In genomic region chr11:87753255-87753654, GRCm38 (mm10) we compare ENCODE assay signal across 18 mouse cellular contexts. TPM values are rescaled to one million over a fixed set of nuclear protein-coding genes. Genes with fewer than 3 reads are reported as not detected.
A peak's percentile ranks its signal among the peaks of the same experiment; 100 is the strongest.
DNase-seq lines count a peak whose midpoint lies in the region; ATAC-seq and TF ChIP-seq lines count a peak whose summit lies in the region.
"Had no signal": no experiment of that assay in that cellular context is flagged by ENCODE, and none has a peak within 500 bp of the region (broad histone marks: within the 10 kb centered on the region; RNA-seq: fewer than 3 reads in every experiment).

No protein-coding gene starts in this region.

- ATAC-seq in hindbrain, embryonic 16.5 days, result no peak
- ATAC-seq: activated CD4-positive, CD25-positive, alpha-beta regulatory T cell, adult 4 months; forebrain, embryonic 14.5 days had no signal

- no peaks in the 10 kb centered on the region for H3K9me3 ChIP-seq in hindbrain, embryonic 10.5 days
- no peaks in the 10 kb centered on the region for H3K9me3 ChIP-seq in hindbrain, embryonic 16.5 days (ENCODE audit: control insufficient read depth, low read length)
- no peaks in the 10 kb centered on the region for H3K9me3 ChIP-seq in CH12.LX (replicated peaks; ENCODE audit: low read length)
- H3K9me3 ChIP-seq: embryonic facial prominence, embryonic 13.5 days; heart, embryonic 15.5 days; hindbrain, embryonic 15.5 days; limb, embryonic 13.5 days had no signal

- no peak for TF ChIP-seq EP300 in CH12.LX (IDR thresholded peaks at IDR 0.05; ENCODE audit: low read length)

- TF ChIP-seq CTCF in CH12.LX (conservative IDR thresholded peaks at IDR 0.05 in 1 of 2, IDR thresholded peaks at IDR 0.05 in 1 of 2; ENCODE audit: low read depth in 2 of 2, low read length in 2 of 2), result no peak

- DNase-seq in hindbrain, embryonic 10.5 days (ENCODE audit: low spot score), result no peak
- DNase-seq in CH12.LX (ENCODE audit: extremely low read depth) (no peak), liver (peak; percentile 44)
- DNase-seq in splenic B cell, adult 2 months (ENCODE audit: low read depth, low spot score), result peak; percentile 23
- DNase-seq in lung, postnatal 25 days (ENCODE audit: low spot score), result no peak
- DNase-seq in left cerebral cortex, postnatal 36 days (ENCODE audit: low spot score in 2 of 2), result no peak
- DNase-seq in right cerebral cortex, postnatal 4 days, result no peak
- DNase-seq: cerebellum, adult 11 months; gastrocnemius, postnatal 25 days; kidney, adult 9 months; right cerebral cortex, adult 18-20 months had no signal

- intact Hi-C loops in left cerebral cortex, postnatal 36 days (cut with DNase I), result no loop called here

- H3K79me2 ChIP-seq in CH12.LX (replicated peaks; ENCODE audit: control insufficient read depth, extremely low read depth, insufficient read depth, poor library complexity, severe bottlenecking), result peaks cover 34% of the 10 kb centered on the region

- H3K4me3 ChIP-seq in hindbrain, embryonic 10.5 days, result no peak overlapping the region
- no peak overlapping the region for H3K4me3 ChIP-seq in hindbrain, embryonic 16.5 days (ENCODE audit: low read length)
- peak overlapping the region in 2 of 3 experiments; percentile 16 to 81 for H3K4me3 ChIP-seq in CH12.LX (replicated peaks in 1 of 3; ENCODE audit: low read depth in 2 of 3, low read length in 2 of 3, poor library complexity in 1 of 3)
- H3K4me3 ChIP-seq: embryonic facial prominence, embryonic 13.5 days; heart, embryonic 15.5 days; hindbrain, embryonic 15.5 days; limb, embryonic 13.5 days had no signal

- 0 out of 2 replicates have a peak overlapping the region, but pooled peaks have one; percentile 12 for H3K27ac ChIP-seq in hindbrain, embryonic 10.5 days
- H3K27ac ChIP-seq in hindbrain, embryonic 16.5 days (ENCODE audit: low read depth, low read length), result no peak overlapping the region
- peak overlapping the region; percentile 95 for H3K27ac ChIP-seq in CH12.LX (ENCODE audit: insufficient read depth, low read depth)
- H3K27ac ChIP-seq: embryonic facial prominence, embryonic 13.5 days; heart, embryonic 15.5 days; hindbrain, embryonic 15.5 days; limb, embryonic 13.5 days had no signal

- TF ChIP-seq POLR2A in CH12.LX (IDR thresholded peaks at IDR 0.05; ENCODE audit: low read depth, low read length), result no peak

- WGBS in hindbrain, embryonic 10.5 days, result 86% methylated on average over 8 of the region's 8 CpGs
- 85% methylated on average over 8 of the region's 8 CpGs for WGBS in hindbrain, embryonic 16.5 days

- in situ Hi-C loops in CH12.LX (cut with MboI; ENCODE audit: low pct_ligation_motif_present, low pct_unique_long_range_greater_than_20kb, low sequenced_read_pairs), result loop anchor here (5.0 kb wide), 1 partner anchor 91 kb away; the partner anchor contains the start of gene Rnf43

- H3K27me3 ChIP-seq in hindbrain, embryonic 10.5 days (ENCODE audit: insufficient read depth, poor library complexity, severe bottlenecking), result no peaks in the 10 kb centered on the region
- H3K27me3 ChIP-seq in hindbrain, embryonic 16.5 days (replicated peaks; ENCODE audit: control insufficient read depth, insufficient read depth, low read length), result no peaks in the 10 kb centered on the region; the same call in 1 of the 2 replicates
- H3K27me3 ChIP-seq in CH12.LX (replicated peaks), result no peaks in the 10 kb centered on the region
- no peaks in the 10 kb centered on the region for H3K27me3 ChIP-seq in splenic B cell, adult 2 months (ENCODE audit: control insufficient read depth, insufficient read depth, low read length, poor library complexity, severe bottlenecking)
- H3K27me3 ChIP-seq: embryonic facial prominence, embryonic 13.5 days; hindbrain, embryonic 15.5 days had no signal

- no peaks in the 10 kb centered on the region for H3K36me3 ChIP-seq in hindbrain, embryonic 10.5 days
- H3K36me3 ChIP-seq in hindbrain, embryonic 16.5 days (ENCODE audit: control insufficient read depth, insufficient read depth, low read length), result no peaks in the 10 kb centered on the region
- peaks cover 17 to 19% of the 10 kb centered on the region in 2 experiments for H3K36me3 ChIP-seq in CH12.LX (replicated peaks in 1 of 2; ENCODE audit: control insufficient read depth in 1 of 2, insufficient read depth in 1 of 2, low read length in 1 of 2)
- peaks cover 25% of the 10 kb centered on the region for H3K36me3 ChIP-seq in splenic B cell, adult 2 months (ENCODE audit: control insufficient read depth, insufficient read depth, low read length, poor library complexity, severe bottlenecking)
- H3K36me3 ChIP-seq: embryonic facial prominence, embryonic 13.5 days; heart, embryonic 15.5 days; hindbrain, embryonic 15.5 days; limb, embryonic 13.5 days had no signal

- H3K4me1 ChIP-seq in hindbrain, embryonic 10.5 days (replicated peaks), result peaks cover 29% of the 10 kb centered on the region; the same call in 1 of the 2 replicates
- H3K4me1 ChIP-seq in hindbrain, embryonic 16.5 days (ENCODE audit: control insufficient read depth, insufficient read depth, low read depth, low read length), result no peaks in the 10 kb centered on the region
- H3K4me1 ChIP-seq in CH12.LX (ENCODE audit: control insufficient read depth in 1 of 2, insufficient read depth in 2 of 2), result peaks cover 19 to 55% of the 10 kb centered on the region in 2 experiments
- H3K4me1 ChIP-seq: heart, embryonic 15.5 days; hindbrain, embryonic 15.5 days had no signal

- no peak for TF ChIP-seq RAD21 in CH12.LX (IDR thresholded peaks at IDR 0.05; ENCODE audit: low read depth, low read length)

- H3K4me2 ChIP-seq in hindbrain, embryonic 16.5 days (ENCODE audit: low read length), result no peak overlapping the region
- H3K4me2 ChIP-seq in CH12.LX (ENCODE audit: insufficient read depth, low read depth, poor library complexity, severe bottlenecking), result peak overlapping the region; percentile 85
- H3K4me2 ChIP-seq: embryonic facial prominence, embryonic 13.5 days; heart, embryonic 15.5 days; hindbrain, embryonic 15.5 days; limb, embryonic 13.5 days had no signal

- dilution Hi-C loops in CH12.LX (cut with MboI; ENCODE audit: extremely low pct_ligation_motif_present, extremely low pct_unique_long_range_greater_than_20kb, low sequenced_read_pairs), result no loop called here

- no peak overlapping the region for H3K9ac ChIP-seq in hindbrain, embryonic 16.5 days (ENCODE audit: low read depth, low read length)
- H3K9ac ChIP-seq in CH12.LX (ENCODE audit: insufficient read depth, low read depth), result peak overlapping the region; percentile 61
- H3K9ac ChIP-seq: embryonic facial prominence, embryonic 13.5 days; heart, embryonic 15.5 days; hindbrain, embryonic 15.5 days had no signal

TF ChIP-seq in CH12.LX, 34 proteins besides CTCF, POLR2A, EP300 and RAD21:
- TF ChIP-seq UBTF (IDR thresholded peaks at IDR 0.05; ENCODE audit: low read depth, low read length), result no peak
- no peak for TF ChIP-seq BHLHE40 (IDR thresholded peaks at IDR 0.05; ENCODE audit: low read depth, low read length)
- no peak for TF ChIP-seq GABPA (IDR thresholded peaks at IDR 0.05; ENCODE audit: insufficient replicate concordance, low read depth, low read length)
- no peak for TF ChIP-seq ETS1 (conservative IDR thresholded peaks at IDR 0.05; ENCODE audit: low read depth, low read length)
- no peak for TF ChIP-seq MAX (IDR thresholded peaks at IDR 0.05; ENCODE audit: low read length)
- no peak for TF ChIP-seq USF1 (IDR thresholded peaks at IDR 0.05; ENCODE audit: low read depth, low read length)
- no peak for TF ChIP-seq ZMIZ1 (IDR thresholded peaks at IDR 0.05; ENCODE audit: low read depth, low read length)
- no peak for TF ChIP-seq POLR2AphosphoS2 (IDR thresholded peaks at IDR 0.05; ENCODE audit: low read depth, low read length)
- TF ChIP-seq SMC3 (IDR thresholded peaks at IDR 0.05; ENCODE audit: low read depth, low read length), result no peak
- no peak for TF ChIP-seq NELFE (IDR thresholded peaks at IDR 0.05; ENCODE audit: low read depth, low read length)
- TF ChIP-seq RCOR1 (conservative IDR thresholded peaks at IDR 0.05; ENCODE audit: low read depth, low read length), result no peak
- TF ChIP-seq KAT2A (IDR thresholded peaks at IDR 0.05; ENCODE audit: insufficient replicate concordance, low read length), result no peak
- TF ChIP-seq ZKSCAN1 (IDR thresholded peaks at IDR 0.05; ENCODE audit: borderline replicate concordance, low read depth, low read length), result no peak
- no peak for TF ChIP-seq IRF4 (IDR thresholded peaks at IDR 0.05; ENCODE audit: low read depth, low read length)
- TF ChIP-seq JUND (conservative IDR thresholded peaks at IDR 0.05; ENCODE audit: low read depth, low read length), result no peak
- TF ChIP-seq USF2 (conservative IDR thresholded peaks at IDR 0.05; ENCODE audit: low read depth, low read length), result no peak
- TF ChIP-seq ZC3H11A (IDR thresholded peaks at IDR 0.05; ENCODE audit: low read depth, low read length), result no peak
- no peak for TF ChIP-seq MAZ (IDR thresholded peaks at IDR 0.05; ENCODE audit: low read depth, low read length)
- no peak for TF ChIP-seq CHD1 (IDR thresholded peaks at IDR 0.05; ENCODE audit: low read depth, low read length)
- no peak for TF ChIP-seq CHD2 (IDR thresholded peaks at IDR 0.05; ENCODE audit: low read length)
TF ChIP-seq in CH12.LX: peak in this region for 0.

RNA-seq across cellular contexts. Expression of gene Tspoap1, which starts 7.1 kb away (rescaled TPM):
- polyA plus RNA-seq in hindbrain, embryonic 10.5 days (2016; fragmentation: Nextera tagmentation; extraction: Ambion mirVana), result 7.8 and 10.5 TPM in 2 replicates
- 38.4 and 46.1 TPM in 2 replicates for polyA plus RNA-seq in hindbrain, embryonic 16.5 days (2015; fragmentation: Nextera tagmentation; extraction: Ambion mirVana)
- total RNA-seq in CH12.LX (2012; rRNA removed) (19.9 and 36.9 TPM in 2 replicates), CH12.LX (2014; rRNA removed) (12.8 and 16.5 TPM in 2 replicates)
- 11.6 and 12.3 TPM in 2 replicates for polyA plus RNA-seq in CH12.LX (2012; ENCODE audit: insufficient read length, low read depth)
- 100 to 1,000 TPM; 158 to 214 TPM for total RNA-seq in left cerebral cortex, postnatal 36 days (2021)

RNA-seq across cellular contexts. Expression of gene Supt4a, which starts 15.9 kb away (rescaled TPM):
- polyA plus RNA-seq in hindbrain, embryonic 10.5 days (2016; fragmentation: Nextera tagmentation; extraction: Ambion mirVana), result 178 and 184 TPM in 2 replicates
- 121 and 130 TPM in 2 replicates for polyA plus RNA-seq in hindbrain, embryonic 16.5 days (2015; fragmentation: Nextera tagmentation; extraction: Ambion mirVana)
- 241 and 287 TPM in 2 replicates for total RNA-seq in CH12.LX (2012; rRNA removed)
- total RNA-seq in CH12.LX (2014; rRNA removed), result 251 and 256 TPM in 2 replicates
- 220 and 229 TPM in 2 replicates for polyA plus RNA-seq in CH12.LX (2012; ENCODE audit: insufficient read length, low read depth)
- 10 to 100 TPM; 67.7 to 83.3 TPM for total RNA-seq in left cerebral cortex, postnatal 36 days (2021)

RNA-seq across cellular contexts. Expression of gene Mpo, which starts 40.1 kb away (rescaled TPM):
- 2.8 and 5.0 TPM in 2 replicates for polyA plus RNA-seq in hindbrain, embryonic 10.5 days (2016; fragmentation: Nextera tagmentation; extraction: Ambion mirVana)
- 0.10 and 0.45 TPM in 2 replicates for polyA plus RNA-seq in hindbrain, embryonic 16.5 days (2015; fragmentation: Nextera tagmentation; extraction: Ambion mirVana)
- total RNA-seq in CH12.LX (2012; rRNA removed) (not detected in 2 replicates), CH12.LX (2014; rRNA removed) (not detected in 2 replicates)
- not detected in 2 replicates for polyA plus RNA-seq in CH12.LX (2012; ENCODE audit: insufficient read length, low read depth)
- total RNA-seq in left cerebral cortex, postnatal 36 days (2021), result not detected
- total RNA-seq: gastrocnemius, postnatal 25 days had no signal
- polyA plus RNA-seq: activated CD4-positive, CD25-positive, alpha-beta regulatory T cell, adult 4 months had no signal

Comparison
In these comparisons a context has a peak if more than half of its experiments do, and no peak if none do; other contexts are left out.
1. DNase-seq: peak in liver (single experiment) and splenic B cell, adult 2 months (single experiment); none in hindbrain, embryonic 10.5 days (single experiment), CH12.LX (single experiment), lung, postnatal 25 days (single experiment), left cerebral cortex, postnatal 36 days (0 of 2) and right cerebral cortex, postnatal 4 days (single experiment).
2. H3K4me3 ChIP-seq: peak in CH12.LX (2 of 3); none in hindbrain, embryonic 10.5 days (single experiment) and hindbrain, embryonic 16.5 days (single experiment).